Mouse (Mus musculus) brain, embryonic 14.5 days (tissue): ENCODE measurements at regions not wholly inside any gene's neighbourhood (a gene's known extent, or its start where the extent isn't known, plus 50 kb on each side); places are given as distances from the start of the nearest gene placed in this dataset.
A peak's percentile ranks its signal among the peaks of the same experiment; 100 is the strongest.

Experiments
- DNase-seq: peaks from one replicate; pipeline ENCODE4 v3.0.0-alpha.2; 2011; ENCODE audit warnings: low read depth
- CTCF ChIP-seq: fragments of 200-500 bp; IDR thresholded peaks from 2 replicates; pipeline ENCODE4 v1.5.1; 2012; ENCODE audit warnings: inconsistent platforms, mild to moderate bottlenecking, moderate library complexity, borderline replicate concordance; ENCODE audit not compliant: insufficient read depth, insufficient read length; ENCODE audit errors: extremely low read depth
- POLR2A ChIP-seq: fragments of 200-500 bp; IDR thresholded peaks from 2 replicates; pipeline ENCODE4 v1.6.1; 2012; ENCODE audit warnings: mild to moderate bottlenecking, inconsistent platforms, borderline replicate concordance; ENCODE audit not compliant: poor library complexity, insufficient read depth, insufficient read length, severe bottlenecking; ENCODE audit errors: extremely low read depth

- DNase-seq, result peak; percentile 43
- TF ChIP-seq POLR2A, result no peak
- no peak for TF ChIP-seq CTCF
These were observed 85.6 kb upstream of the Galntl6 start for GRCm38 (mm10) chr8:58998081-58998480.
